Mouse (Mus musculus) heart, adult 2 months (tissue): ENCODE measurements around the gene Aph1b.

Experiments
- CTCF ChIP-seq: fragments of 200-600 bp; IDR thresholded peaks from 2 replicates; pipeline ENCODE4 v1.8.1; 2022; ENCODE audit warnings: antibody characterized with exemption, mild to moderate bottlenecking, moderate library complexity
- EP300 ChIP-seq: fragments of 200-500 bp; IDR thresholded peaks from 2 replicates; pipeline ENCODE4 v1.6.1; 2011; ENCODE audit warnings: low read depth, low read length, control low read depth; ENCODE audit not compliant: insufficient read depth
- POLR2A ChIP-seq: fragments of 200-500 bp; IDR thresholded peaks from 2 replicates; pipeline ENCODE4 v1.6.1; 2011; ENCODE audit warnings: mild to moderate bottlenecking, low read depth, low read length, control low read depth; ENCODE audit not compliant: insufficient read depth

DNA sequence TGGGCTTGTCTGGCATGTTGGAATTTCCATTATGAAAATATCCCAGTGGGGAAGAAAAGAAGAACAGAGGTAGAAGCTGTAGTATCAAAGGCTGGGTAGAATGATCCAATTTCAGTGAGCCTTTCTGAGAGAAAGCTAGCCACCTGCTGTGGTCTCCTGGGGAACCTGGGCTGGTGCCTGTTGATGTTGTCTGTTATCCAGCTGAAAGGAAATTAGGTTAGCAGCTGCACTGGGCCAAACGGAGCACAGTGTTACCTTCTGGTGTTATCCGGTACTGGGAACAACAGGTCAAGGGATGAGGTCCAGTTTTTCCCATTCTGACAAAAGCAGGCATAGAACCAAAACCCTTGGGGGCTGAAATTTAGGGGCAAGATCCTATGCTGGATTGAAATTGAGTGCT is 18.1 kb upstream of the Aph1b start:
- TF ChIP-seq CTCF: no peak
- TF ChIP-seq EP300: no peak
- no peak for TF ChIP-seq POLR2A
